Mouse (Mus musculus) embryonic facial prominence, embryonic 13.5 days (tissue): ENCODE data around the gene Wdr63. TPM values are rescaled to one million over a fixed set of nuclear protein-coding genes. Genes with fewer than 3 reads are reported as not detected.

Source experiments
- ATAC-seq: fragments of 200-750 bp; cut with Nextera tagmentation; 2 replicates; pipeline ENCODE4 v1.8.0; 2017; ENCODE audit warnings: low read depth; ENCODE audit not compliant: insufficient number of reproducible peaks, insufficient read depth, low FRiP score, low TSS enrichment
- H3K27ac ChIP-seq: fragments of 300-500 bp; sonication (generic); 2 replicates; pipeline ENCODE4 v1.5.1; 2015; ENCODE audit warnings: moderate library complexity, mild to moderate bottlenecking, inconsistent platforms
- H3K27me3 ChIP-seq: fragments of 300-500 bp; sonication (generic); 2 replicates; pipeline ENCODE4 v1.6.1; 2015; ENCODE audit warnings: mild to moderate bottlenecking, inconsistent platforms
- H3K36me3 ChIP-seq: fragments of 300-500 bp; sonication (generic); 2 replicates; pipeline ENCODE4 v1.6.1; 2015; ENCODE audit warnings: mild to moderate bottlenecking, inconsistent platforms
- H3K4me1 ChIP-seq: fragments of 300-500 bp; sonication (generic); 2 replicates; pipeline ENCODE4 v1.6.1; 2015; ENCODE audit warnings: inconsistent platforms
- H3K4me2 ChIP-seq: fragments of 300-500 bp; sonication (generic); 2 replicates; pipeline ENCODE4 v1.6.1; 2015; ENCODE audit warnings: moderate library complexity, mild to moderate bottlenecking, inconsistent platforms
- H3K4me3 ChIP-seq: fragments of 300-500 bp; sonication (generic); 2 replicates; pipeline ENCODE4 v1.5.1; 2015; ENCODE audit warnings: mild to moderate bottlenecking, inconsistent platforms
- H3K9ac ChIP-seq: fragments of 300-500 bp; sonication (generic); 2 replicates; pipeline ENCODE4 v1.6.1; 2015; ENCODE audit warnings: mild to moderate bottlenecking, inconsistent platforms
- H3K9me3 ChIP-seq: fragments of 300-500 bp; sonication (generic); 2 replicates; pipeline ENCODE4 v1.6.1; 2016; ENCODE audit warnings: inconsistent platforms
- WGBS: fragments of 180-500 bp; shearing (Covaris S2); methylation state at CpG from one replicate; pipeline ENCODE4 v1.1.7; 2015; ENCODE audit warnings: mixed read lengths; 5-methylcytosine and 5-hydroxymethylcytosine counted together
- polyA plus RNA-seq: library from polyadenylated mRNA; unstranded; fragments of >200 nt; fragmentation: Nextera tagmentation; extraction: Ambion mirVana; gene quantifications from 2 replicates; pipeline ENCODE4 v1.2.1, GENCODE M21; 2015

The Wdr63 gene
- polyA plus RNA-seq, 1 experiment from 2014 or later, result 0.48 TPM

DNA sequence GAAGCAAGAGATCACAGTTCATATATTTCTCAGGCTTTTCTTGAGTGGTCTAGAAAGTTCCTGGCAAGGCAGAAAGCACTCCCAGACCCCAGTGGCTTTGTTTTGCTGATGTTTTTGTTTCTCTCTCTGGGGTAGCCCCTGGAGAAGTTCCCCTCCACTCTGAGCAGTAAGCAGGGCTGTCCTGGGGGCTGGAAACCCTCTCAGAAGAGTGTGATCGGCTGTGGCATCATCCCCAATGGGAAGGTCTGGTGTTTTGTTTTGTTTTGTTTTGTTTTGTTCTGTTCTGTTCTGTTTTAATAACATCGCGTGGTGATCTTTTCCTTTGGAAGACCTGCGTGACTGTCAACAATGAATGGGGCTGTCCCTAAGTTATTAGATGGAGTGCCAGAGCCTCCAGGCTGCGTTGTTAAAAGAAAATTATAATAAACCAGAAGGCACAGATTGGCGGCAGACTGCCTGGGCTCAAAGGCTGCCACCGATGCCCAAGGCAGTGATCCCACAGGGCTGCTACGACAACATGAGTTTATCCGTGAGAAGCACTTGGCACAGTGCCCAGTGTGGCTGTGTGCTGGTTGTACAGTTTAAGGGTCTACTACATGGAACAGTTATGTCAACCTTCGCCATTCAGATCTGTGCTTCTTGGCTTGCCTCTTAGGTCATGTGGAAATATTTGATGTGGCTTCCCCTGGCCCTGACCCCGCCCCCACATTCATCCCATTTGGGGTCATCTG is 56.5 kb downstream of the Wdr63 start:
- peak; percentile 67; the same call in 1 of the 2 replicates for ATAC-seq

DNA sequence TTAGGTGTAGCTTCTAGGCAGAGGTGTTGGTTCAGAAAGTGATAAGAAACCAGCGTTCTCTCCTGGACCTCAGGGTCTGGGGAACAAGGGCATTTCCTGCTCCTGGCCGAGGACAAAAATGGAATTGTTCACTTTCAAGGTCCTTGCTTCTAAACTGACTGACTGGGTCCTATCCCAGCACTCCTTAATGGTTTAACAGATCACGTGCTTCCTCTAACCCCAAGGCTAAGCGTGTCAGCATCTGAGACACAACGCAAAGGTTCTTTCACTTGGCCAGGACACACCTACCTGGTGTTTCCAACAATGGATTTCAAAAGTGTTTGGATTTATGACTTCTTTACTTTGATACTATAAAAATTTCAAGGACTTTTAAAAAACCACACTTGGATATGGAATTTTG is 58.0 kb downstream of the Wdr63 start:
- no peak for ATAC-seq
- Histone ChIP-seq H3K27me3 (0 out of 2 replicates have a peak, but pooled peaks cover 4% of the 10 kb centered on the region), H3K9ac (no peak overlapping the region), H3K4me1 (peaks cover 30% of the 10 kb centered on the region), H3K36me3 (no peaks in the 10 kb centered on the region), H3K9me3 (no peaks in the 10 kb centered on the region), H3K4me2 (no peak overlapping the region), H3K27ac (no peak overlapping the region), H3K4me3 (no peak overlapping the region)
- 80% methylated on average over 5 of the region's 5 CpGs for WGBS

More for the DNA sequence above, 56.5 kb downstream of the Wdr63 start:
- Histone ChIP-seq H3K27me3 (peaks cover 10% of the 10 kb centered on the region; the same call in 1 of the 2 replicates), H3K4me2 (peak overlapping the region; percentile 26; the same call in 1 of the 2 replicates), H3K4me1 (peaks cover 24% of the 10 kb centered on the region), H3K27ac (peak overlapping the region; percentile 44; the same call in 1 of the 2 replicates), H3K36me3 (no peaks in the 10 kb centered on the region), H3K9me3 (no peaks in the 10 kb centered on the region), H3K9ac (no peak overlapping the region), H3K4me3 (no peak overlapping the region)
- WGBS, result 31% methylated on average over 11 of the region's 11 CpGs

DNA sequence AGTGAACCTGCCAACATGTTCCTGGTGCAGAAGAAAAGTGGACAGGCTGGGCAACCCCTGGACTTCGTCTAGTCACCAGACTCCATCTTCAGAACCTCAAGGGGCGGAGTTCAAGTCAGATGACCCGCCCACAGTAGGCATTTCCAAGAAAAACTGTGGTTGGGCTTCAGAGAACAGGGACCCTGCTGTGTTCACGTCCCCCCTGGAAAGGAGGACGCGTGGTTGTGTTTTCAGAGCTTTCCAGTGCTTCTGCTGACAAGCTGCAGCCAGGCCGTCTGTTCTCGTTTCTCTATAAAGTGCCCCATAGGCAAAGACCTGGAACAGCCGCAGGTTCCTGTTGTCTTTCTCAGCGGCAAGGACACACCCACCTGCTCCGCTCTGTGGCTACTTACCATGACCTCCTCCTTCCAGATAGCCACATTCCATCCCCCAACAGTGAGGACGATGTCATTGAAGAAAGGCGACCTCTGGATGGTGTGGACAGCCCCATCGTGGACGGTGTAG is 60.2 kb downstream of the Wdr63 start:
- Histone ChIP-seq H3K4me3 (no peak overlapping the region), H3K9ac (no peak overlapping the region), H3K9me3 (no peaks in the 10 kb centered on the region), H3K4me1 (peaks cover 36% of the 10 kb centered on the region), H3K4me2 (peak overlapping the region; percentile 37), H3K27me3 (no peaks in the 10 kb centered on the region), H3K27ac (0 out of 2 replicates have a peak overlapping the region, but pooled peaks have one; percentile 51), H3K36me3 (no peaks in the 10 kb centered on the region)
- WGBS, result 21% methylated on average over 15 of the region's 15 CpGs
- ATAC-seq, result no peak; the same call in 1 of the 2 replicates

DNA sequence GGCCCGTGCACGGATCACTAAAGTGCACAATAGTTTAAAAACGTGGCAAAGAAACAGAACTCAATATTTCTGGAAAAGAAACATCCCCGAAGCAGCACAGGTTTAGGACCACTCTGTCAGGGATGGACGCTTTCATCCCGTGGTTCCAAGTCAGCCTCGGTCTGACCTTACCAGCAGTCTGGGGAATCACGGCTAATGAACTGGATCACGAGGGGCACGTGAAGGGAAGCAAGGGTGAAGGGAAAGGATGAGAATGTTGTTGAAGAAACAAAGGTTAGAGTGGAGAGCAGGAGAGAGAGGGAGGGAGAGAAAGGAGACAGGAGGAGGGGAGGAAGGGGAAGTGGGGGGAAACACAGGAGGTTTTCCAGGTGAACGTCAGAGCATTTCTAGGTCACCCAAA is 61.9 kb downstream of the Wdr63 start:
- H3K4me2 ChIP-seq, result no peak overlapping the region
- no peak for ATAC-seq
- H3K27ac ChIP-seq, result no peak overlapping the region
- no peak overlapping the region for H3K4me3 ChIP-seq
- H3K27me3 ChIP-seq, result no peaks in the 10 kb centered on the region
- no peaks in the 10 kb centered on the region for H3K36me3 ChIP-seq
- H3K9me3 ChIP-seq, result no peaks in the 10 kb centered on the region
- H3K4me1 ChIP-seq, result peaks cover 28% of the 10 kb centered on the region
- WGBS, result 84% methylated on average over 11 of the region's 11 CpGs
- H3K9ac ChIP-seq, result no peak overlapping the region

DNA sequence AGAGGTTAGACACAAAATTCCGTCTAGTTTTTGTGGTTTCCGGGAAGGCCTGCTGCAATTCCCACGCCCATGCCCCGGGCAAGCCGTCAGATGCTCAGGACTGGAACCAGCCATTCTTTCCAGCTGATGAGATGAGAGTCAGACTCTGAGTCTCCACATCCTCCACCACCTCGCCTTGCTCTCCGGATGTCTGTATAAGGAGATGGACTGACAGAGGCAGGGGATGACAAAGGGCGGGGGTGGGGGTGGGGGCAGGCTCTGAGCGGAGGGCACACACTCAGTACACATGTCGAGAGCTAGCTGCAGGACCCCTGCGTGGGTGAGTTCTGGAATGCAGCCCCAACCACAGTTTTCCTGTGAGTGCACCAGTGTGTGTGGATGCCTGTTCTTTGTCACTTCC is 63.0 kb downstream of the Wdr63 start:
- H3K4me3 ChIP-seq, result no peak overlapping the region
- peaks cover 25% of the 10 kb centered on the region for H3K4me1 ChIP-seq
- peak; percentile 71; the same call in 1 of the 2 replicates for ATAC-seq
- H3K27me3 ChIP-seq, result no peaks in the 10 kb centered on the region
- no peaks in the 10 kb centered on the region for H3K9me3 ChIP-seq
- WGBS, result 29% methylated on average over 11 of the region's 11 CpGs
- no peaks in the 10 kb centered on the region for H3K36me3 ChIP-seq
- H3K27ac ChIP-seq, result peak overlapping the region; percentile 62
- H3K9ac ChIP-seq, result no peak overlapping the region
- peak overlapping the region; percentile 43 for H3K4me2 ChIP-seq

DNA sequence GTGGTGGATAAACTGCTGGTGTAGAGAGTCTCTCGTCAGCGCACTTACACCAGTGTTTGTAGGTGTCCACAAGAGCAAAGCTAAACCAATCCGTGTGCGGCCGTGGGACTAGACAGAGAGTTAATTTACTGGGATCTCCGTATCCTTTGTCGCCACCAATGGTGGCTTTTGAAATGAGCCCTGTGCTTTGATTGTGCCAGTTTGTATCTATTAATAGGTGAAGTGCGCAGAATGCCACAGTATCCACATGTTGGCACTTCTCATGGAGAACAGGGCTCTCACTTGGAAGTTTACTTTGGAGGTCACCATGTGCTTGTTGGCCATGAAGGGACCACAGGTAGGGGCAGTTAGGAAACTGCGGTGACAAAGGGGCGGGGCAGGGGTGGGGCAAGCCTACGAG is 66.5 kb downstream of the Wdr63 start:
- Histone ChIP-seq H3K9ac (no peak overlapping the region), H3K4me2 (no peak overlapping the region), H3K4me3 (no peak overlapping the region), H3K9me3 (no peaks in the 10 kb centered on the region), H3K27me3 (0 out of 2 replicates have a peak, but pooled peaks cover 3% of the 10 kb centered on the region), H3K27ac (no peak overlapping the region), H3K36me3 (no peaks in the 10 kb centered on the region), H3K4me1 (peaks cover 12% of the 10 kb centered on the region; the same call in 1 of the 2 replicates)
- ATAC-seq, result no peak
- 92% methylated on average over 11 of the region's 11 CpGs for WGBS

DNA sequence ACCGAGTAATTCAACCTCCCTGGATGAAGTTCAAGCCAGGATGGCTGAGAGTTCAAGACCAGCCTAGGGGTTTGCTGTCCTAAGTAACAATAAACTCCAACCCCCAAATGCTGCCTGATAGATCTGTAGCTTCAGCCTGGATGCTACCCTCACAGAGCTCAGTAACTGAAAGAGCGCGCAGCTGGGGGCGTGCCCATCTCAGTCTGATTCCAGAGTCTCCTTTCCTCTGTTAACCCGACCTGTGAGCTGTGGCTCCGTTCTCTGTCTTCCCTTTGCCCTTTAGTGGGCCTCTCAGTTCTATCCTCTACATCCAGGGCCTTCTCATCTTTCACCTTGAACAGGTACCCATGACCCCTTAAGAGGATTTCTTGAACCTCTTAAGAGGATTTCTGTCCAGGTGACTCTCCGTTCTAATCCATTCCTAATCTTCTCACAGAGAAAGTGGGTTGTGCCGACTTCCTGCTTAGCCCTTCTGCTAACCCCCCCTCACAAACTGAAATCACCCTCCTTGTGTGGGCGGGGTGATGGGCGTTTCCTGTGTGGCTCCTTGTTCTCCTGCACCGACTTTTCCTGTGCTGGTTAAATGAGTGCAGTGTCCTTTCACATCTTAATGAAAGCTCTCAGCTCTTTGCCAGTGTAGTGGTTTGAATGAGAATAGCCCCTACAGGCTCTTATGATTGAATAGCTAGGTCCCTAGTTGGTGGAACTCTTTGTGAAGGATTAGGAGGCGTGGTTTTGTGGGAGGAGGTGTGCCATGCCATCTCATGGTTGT is 68.6 kb downstream of the Wdr63 start:
- ATAC-seq, result 0 out of 2 replicates have a peak, but pooled peaks have one; percentile 24

DNA sequence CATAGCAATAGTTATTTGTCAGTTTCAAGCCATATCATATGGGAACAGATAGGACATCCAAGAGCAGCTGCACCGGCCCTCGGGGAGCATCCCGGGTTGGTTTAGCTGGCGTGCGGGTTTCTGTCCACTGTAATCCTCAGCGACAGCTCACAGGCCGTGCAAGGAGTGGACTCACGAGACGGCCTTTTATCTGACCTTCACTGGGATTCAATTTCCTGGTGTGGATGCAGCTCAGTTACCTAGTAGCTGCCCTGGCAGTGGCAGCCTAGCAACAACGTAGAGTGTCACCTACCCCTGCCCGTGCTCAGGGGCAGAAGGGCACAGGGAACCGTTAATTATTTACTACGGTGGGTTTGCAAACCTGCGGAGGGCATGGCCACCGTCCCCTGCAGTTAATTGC is 70.0 kb downstream of the Wdr63 start:
- no peaks in the 10 kb centered on the region for H3K4me1 ChIP-seq
- no peak overlapping the region for H3K4me2 ChIP-seq
- no peak overlapping the region for H3K4me3 ChIP-seq
- WGBS, result 48% methylated on average over 15 of the region's 15 CpGs
- H3K36me3 ChIP-seq, result no peaks in the 10 kb centered on the region
- H3K9ac ChIP-seq, result no peak overlapping the region
- no peaks in the 10 kb centered on the region for H3K9me3 ChIP-seq
- no peak overlapping the region for H3K27ac ChIP-seq
- ATAC-seq, result no peak
- 0 out of 2 replicates have a peak, but pooled peaks cover 3% of the 10 kb centered on the region for H3K27me3 ChIP-seq

More for the DNA sequence above, 68.6 kb downstream of the Wdr63 start:
- Histone ChIP-seq H3K9me3 (no peaks in the 10 kb centered on the region), H3K4me1 (no peaks in the 10 kb centered on the region), H3K9ac (no peak overlapping the region), H3K4me3 (no peak overlapping the region), H3K4me2 (no peak overlapping the region), H3K27me3 (0 out of 2 replicates have a peak, but pooled peaks cover 3% of the 10 kb centered on the region), H3K36me3 (no peaks in the 10 kb centered on the region), H3K27ac (no peak overlapping the region)
- 57% methylated on average over 12 of the region's 12 CpGs for WGBS

DNA sequence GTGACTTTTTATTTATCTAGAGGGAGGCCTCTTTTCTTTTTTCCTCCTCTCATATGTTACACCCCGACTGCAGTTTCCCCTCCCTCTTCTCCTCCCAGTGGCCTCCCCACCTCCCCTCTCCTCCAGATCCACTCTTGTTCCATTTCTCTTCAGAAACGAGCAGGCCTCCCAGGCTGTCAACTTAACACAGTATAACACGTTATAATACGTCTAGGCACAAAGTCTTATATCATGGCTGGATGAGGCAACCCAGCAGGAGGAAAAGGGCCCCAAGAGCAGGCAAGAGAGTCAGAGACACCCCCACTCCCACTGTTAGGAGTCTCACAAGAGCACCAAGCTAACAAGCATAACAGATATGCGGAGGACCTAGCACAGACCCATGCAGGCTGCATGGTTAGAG is 75.0 kb downstream of the Wdr63 start:
- Histone ChIP-seq H3K27me3 (0 out of 2 replicates have a peak, but pooled peaks cover under 1% of the 10 kb centered on the region), H3K9me3 (no peaks in the 10 kb centered on the region), H3K27ac (no peak overlapping the region), H3K36me3 (no peaks in the 10 kb centered on the region), H3K4me3 (no peak overlapping the region), H3K4me1 (0 out of 2 replicates have a peak, but pooled peaks cover 4% of the 10 kb centered on the region), H3K4me2 (no peak overlapping the region), H3K9ac (no peak overlapping the region)
- ATAC-seq, result no peak
- 89% methylated on average over 5 of the region's 5 CpGs for WGBS

DNA sequence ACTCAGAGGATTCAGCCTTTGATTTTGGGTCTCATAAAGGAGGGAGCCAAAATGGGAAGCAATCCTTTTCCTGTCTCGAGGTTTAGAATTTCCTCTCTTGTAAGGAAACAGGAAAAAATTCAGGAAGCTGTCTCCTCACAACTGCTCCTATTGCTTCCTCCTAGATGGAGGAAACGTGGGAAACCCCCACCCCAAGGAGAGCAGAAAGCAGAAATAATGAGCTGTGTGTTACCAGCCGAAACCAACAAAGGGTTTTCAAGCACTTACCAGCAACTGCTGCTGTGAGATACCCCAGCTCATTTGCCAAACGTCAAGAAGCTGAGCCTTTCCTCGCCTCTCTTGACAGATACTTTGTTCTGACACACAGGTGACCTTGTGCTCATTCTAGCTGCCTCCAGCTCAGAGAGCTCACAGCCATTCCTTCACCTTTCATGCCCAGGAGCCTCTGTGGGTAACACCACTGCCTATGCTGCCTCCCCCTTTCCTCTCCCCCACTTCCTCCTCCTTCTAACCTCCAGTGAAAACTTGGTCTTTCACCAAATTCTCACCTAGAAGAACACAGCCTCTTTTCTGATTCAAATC is 77.6 kb downstream of the Wdr63 start:
- no peak overlapping the region for H3K4me2 ChIP-seq
- WGBS, result 28% methylated on average over 5 of the region's 5 CpGs
- no peaks in the 10 kb centered on the region for H3K9me3 ChIP-seq
- H3K36me3 ChIP-seq, result no peaks in the 10 kb centered on the region
- ATAC-seq, result no peak
- 0 out of 2 replicates have a peak, but pooled peaks cover 4% of the 10 kb centered on the region for H3K4me1 ChIP-seq
- no peak overlapping the region for H3K9ac ChIP-seq
- H3K27me3 ChIP-seq, result no peaks in the 10 kb centered on the region
- no peak overlapping the region for H3K27ac ChIP-seq
- no peak overlapping the region for H3K4me3 ChIP-seq

DNA sequence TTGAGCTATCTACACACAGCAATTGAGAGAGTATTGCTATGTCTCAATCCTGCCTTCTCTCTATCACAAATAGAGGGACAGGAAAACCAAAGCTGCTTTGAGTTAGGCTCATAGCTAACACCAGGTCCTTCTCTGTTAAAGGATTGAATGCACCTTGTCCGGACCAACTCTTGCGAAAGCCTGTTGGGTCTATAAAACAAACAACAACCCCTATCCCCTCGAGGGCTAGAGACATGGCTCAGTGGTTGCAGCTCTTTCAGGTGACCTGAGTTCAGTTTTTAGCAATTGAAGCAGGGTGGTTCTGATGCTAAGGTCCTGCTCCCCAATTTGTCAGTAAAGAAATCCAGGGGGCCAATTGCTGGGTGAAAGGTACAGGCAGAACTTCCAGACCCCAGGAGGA is 78.7 kb downstream of the Wdr63 start:
- H3K27me3 ChIP-seq, result no peaks in the 10 kb centered on the region
- no peak for ATAC-seq
- no peak overlapping the region for H3K4me3 ChIP-seq
- no peak overlapping the region for H3K4me2 ChIP-seq
- no peaks in the 10 kb centered on the region for H3K9me3 ChIP-seq
- H3K36me3 ChIP-seq, result peaks cover 7% of the 10 kb centered on the region; the same call in 1 of the 2 replicates
- H3K4me1 ChIP-seq, result 0 out of 2 replicates have a peak, but pooled peaks cover 4% of the 10 kb centered on the region
- 74% methylated on average over 3 of the region's 3 CpGs for WGBS
- no peak overlapping the region for H3K9ac ChIP-seq
- no peak overlapping the region for H3K27ac ChIP-seq
